Comparison of ENCODE assay signal across 8 mouse cellular contexts in the genomic region with DNA sequence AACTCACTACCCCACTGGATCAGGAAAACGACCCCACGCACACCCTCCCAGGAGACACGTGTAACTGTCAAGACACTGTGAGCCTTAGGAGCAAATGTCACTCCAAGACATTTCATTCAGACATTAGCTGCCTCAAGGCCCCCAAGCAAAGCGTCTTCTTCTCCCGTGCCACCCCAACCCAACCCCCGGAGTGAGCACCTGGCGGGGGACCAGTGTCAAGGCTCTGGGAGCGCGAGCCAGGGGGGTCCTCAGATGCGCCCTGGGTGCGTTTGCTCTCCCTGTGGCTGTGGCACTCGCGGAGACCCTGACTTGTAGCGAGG. TPM values are rescaled to one million over a fixed set of nuclear protein-coding genes. Genes with fewer than 3 reads are reported as not detected.
A peak's percentile ranks its signal among the peaks of the same experiment; 100 is the strongest.
DNase-seq lines count a peak whose midpoint lies in the region; ATAC-seq and TF ChIP-seq lines count a peak whose summit lies in the region.

No protein-coding gene starts in this region.

- peak overlapping the region; percentile 40 for H3K9ac ChIP-seq in liver, adult 2 months (ENCODE audit: low read depth, low read length)
- peak overlapping the region; percentile 68 for H3K9ac ChIP-seq in embryonic facial prominence, embryonic 12.5 days
- H3K9ac ChIP-seq in hindbrain, embryonic 11.5 days (ENCODE audit: low read depth, low read length) = peak overlapping the region; percentile 56

- no peaks in the 10 kb centered on the region for H3K79me2 ChIP-seq in liver, adult 2 months (ENCODE audit: control insufficient read depth, insufficient read depth, low read length)

- H3K4me3 ChIP-seq in liver, adult 2 months (ENCODE audit: insufficient read depth, low read depth, low read length) = peak overlapping the region; percentile 47
- peak overlapping the region; percentile 67 for H3K4me3 ChIP-seq in embryonic facial prominence, embryonic 12.5 days
- H3K4me3 ChIP-seq in hindbrain, embryonic 11.5 days (ENCODE audit: low read depth, low read length) = peak overlapping the region; percentile 52
- peak overlapping the region; percentile 78 for H3K4me3 ChIP-seq in midbrain, embryonic 10.5 days

- H3K9me3 ChIP-seq in embryonic facial prominence, embryonic 12.5 days = no peaks in the 10 kb centered on the region
- no peaks in the 10 kb centered on the region for H3K9me3 ChIP-seq in hindbrain, embryonic 11.5 days (ENCODE audit: control insufficient read depth, low read length)
- H3K9me3 ChIP-seq in midbrain, embryonic 10.5 days (replicated peaks) = no peaks in the 10 kb centered on the region

- TF ChIP-seq CTCF in liver, adult 2 months (IDR thresholded peaks at IDR 0.05; ENCODE audit: low read depth, low read length) = no peak

- H3K27me3 ChIP-seq in liver, adult 2 months (ENCODE audit: control insufficient read depth, insufficient read depth, low read length) = peaks cover 2% of the 10 kb centered on the region; the same call in 1 of the 2 replicates
- peaks cover 30% of the 10 kb centered on the region for H3K27me3 ChIP-seq in embryonic facial prominence, embryonic 12.5 days
- H3K27me3 ChIP-seq in hindbrain, embryonic 11.5 days (ENCODE audit: control insufficient read depth, insufficient read depth, low read length) = no peaks in the 10 kb centered on the region
- peaks cover 40% of the 10 kb centered on the region for H3K27me3 ChIP-seq in midbrain, embryonic 10.5 days (ENCODE audit: low read depth, poor library complexity, severe bottlenecking)

- H3K36me3 ChIP-seq in liver, adult 2 months (ENCODE audit: control insufficient read depth, insufficient read depth, low read length) = no peaks in the 10 kb centered on the region
- no peaks in the 10 kb centered on the region for H3K36me3 ChIP-seq in embryonic facial prominence, embryonic 12.5 days
- no peaks in the 10 kb centered on the region for H3K36me3 ChIP-seq in hindbrain, embryonic 11.5 days (ENCODE audit: control insufficient read depth, insufficient read depth, low read length)
- H3K36me3 ChIP-seq in midbrain, embryonic 10.5 days = no peaks in the 10 kb centered on the region

- no peak overlapping the region for H3K27ac ChIP-seq in liver, adult 2 months (replicated peaks; ENCODE audit: insufficient read depth, low read depth, low read length)
- 0 out of 2 replicates have a peak overlapping the region, but pooled peaks have one; percentile 73 for H3K27ac ChIP-seq in embryonic facial prominence, embryonic 12.5 days
- 0 out of 2 replicates have a peak overlapping the region, but pooled peaks have one; percentile 19 for H3K27ac ChIP-seq in hindbrain, embryonic 11.5 days (ENCODE audit: low read depth, low read length)
- H3K27ac ChIP-seq in midbrain, embryonic 10.5 days (replicated peaks) = peak overlapping the region; percentile 87

- WGBS in liver, adult 2 months = 1% methylated on average over 14 of the region's 14 CpGs
- WGBS in embryonic facial prominence, embryonic 12.5 days = under 1% methylated on average over 14 of the region's 14 CpGs
- WGBS in hindbrain, embryonic 11.5 days = under 1% methylated on average over 14 of the region's 14 CpGs
- WGBS in midbrain, embryonic 10.5 days = under 1% methylated on average over 14 of the region's 14 CpGs

- 0 out of 2 replicates have a peak, but pooled peaks cover 2% of the 10 kb centered on the region for H3K4me1 ChIP-seq in liver, adult 2 months (ENCODE audit: control insufficient read depth, insufficient read depth, low read length)
- H3K4me1 ChIP-seq in embryonic facial prominence, embryonic 12.5 days = peaks cover 20% of the 10 kb centered on the region
- peaks cover 6% of the 10 kb centered on the region for H3K4me1 ChIP-seq in hindbrain, embryonic 11.5 days (replicated peaks; ENCODE audit: control insufficient read depth, insufficient read depth, low read length)
- H3K4me1 ChIP-seq in midbrain, embryonic 10.5 days = peaks cover 42% of the 10 kb centered on the region

- ATAC-seq in embryonic facial prominence, embryonic 12.5 days (ENCODE audit: insufficient number of reproducible peaks, insufficient read depth, low FRiP score, low TSS enrichment) = peak; percentile 13; the same call in 1 of the 2 replicates
- peak; percentile 34; the same call in 1 of the 2 replicates for ATAC-seq in hindbrain, embryonic 11.5 days (ENCODE audit: low FRiP score)

- TF ChIP-seq POLR2A in liver, adult 2 months (IDR thresholded peaks at IDR 0.05; ENCODE audit: extremely low read depth, insufficient read depth, low read length) = no peak

- peak overlapping the region; percentile 99 for H3K4me2 ChIP-seq in embryonic facial prominence, embryonic 12.5 days (replicated peaks)
- peak overlapping the region; percentile 97 for H3K4me2 ChIP-seq in hindbrain, embryonic 11.5 days (replicated peaks; ENCODE audit: low read depth, low read length)

- no peak for DNase-seq in liver, adult 2 months (ENCODE audit: extremely low read depth, low read depth, low spot score)
- no peak for DNase-seq in liver
- no peak for DNase-seq in hindbrain, embryonic 11.5 days (ENCODE audit: low spot score)
- peak; percentile 66 for DNase-seq in midbrain, embryonic 10.5 days (ENCODE audit: low spot score)
- no peak for DNase-seq in spleen, adult 12 weeks (ENCODE audit: low spot score)
- DNase-seq in adrenal gland, postnatal 14 days = no peak
- no peak for DNase-seq in left cerebral cortex, adult 9 months (ENCODE audit: low spot score in 2 of 2)

RNA-seq across cellular contexts. Expression of a gene that starts 7.6 kb away (rescaled TPM):
- 0.28 and 1.9 TPM in 2 replicates for total RNA-seq in liver, adult 2 months (2014; rRNA removed)
- polyA plus RNA-seq in liver, adult 2 months (2012; rRNA removed) = 0.17 and 0.28 TPM in 2 replicates
- polyA plus RNA-seq in embryonic facial prominence, embryonic 12.5 days (2016; fragmentation: Nextera tagmentation; extraction: Ambion mirVana) = 4.7 and 4.8 TPM in 2 replicates
- 3.1 and 4.5 TPM in 2 replicates for polyA plus RNA-seq in hindbrain, embryonic 11.5 days (2014; fragmentation: Nextera tagmentation; extraction: Ambion mirVana)
- 0.86 TPM in 2 replicates for polyA plus RNA-seq in midbrain, embryonic 10.5 days (2016; fragmentation: Nextera tagmentation; extraction: Ambion mirVana)
- total RNA-seq in adrenal gland, postnatal 14 days (2021) = 20.6 and 25.0 TPM in 2 replicates
